ENCODE assay signal across 24 mouse cellular contexts in the genomic region with DNA sequence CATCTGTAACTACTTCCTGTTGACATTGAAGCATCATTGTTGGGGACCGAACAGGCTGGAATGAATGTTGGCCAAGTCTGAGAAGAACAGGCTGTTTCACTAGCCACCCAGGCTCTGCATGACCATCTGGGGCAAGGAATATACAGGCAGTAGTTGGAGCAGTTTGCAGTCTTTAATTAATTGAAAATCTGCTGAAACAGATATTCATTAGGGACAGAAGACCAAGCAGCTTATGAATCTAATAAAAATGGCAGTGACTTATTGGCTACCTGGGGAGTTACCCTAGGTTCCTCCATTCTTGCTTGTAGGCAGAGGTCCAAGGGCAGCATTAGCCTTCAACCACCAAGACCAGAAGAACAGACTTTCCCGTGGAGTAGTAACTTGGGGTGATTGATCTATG.
DNase-seq lines count a peak whose midpoint lies in the region; ATAC-seq and TF ChIP-seq lines count a peak whose summit lies in the region.
"Had no signal": no experiment of that assay in that cellular context is flagged by ENCODE, and none has a peak within 500 bp of the region (broad histone marks: within the 10 kb centered on the region; RNA-seq: fewer than 3 reads in every experiment).

No protein-coding gene starts in this region.

- no peaks in the 10 kb centered on the region for H3K4me1 ChIP-seq in hindbrain, postnatal 0 days (ENCODE audit: insufficient read depth, low read length)
- no peaks in the 10 kb centered on the region for H3K4me1 ChIP-seq in hindbrain, embryonic 12.5 days
- H3K4me1 ChIP-seq: embryonic facial prominence, embryonic 10.5 days; embryonic facial prominence, embryonic 13.5 days; forebrain, embryonic 12.5 days; hindbrain, embryonic 13.5 days had no signal

- 61% methylated on average over 2 of the region's 2 CpGs for WGBS in hindbrain, postnatal 0 days
- 80% methylated on average over 2 of the region's 2 CpGs for WGBS in hindbrain, embryonic 12.5 days

- no peak overlapping the region for H3K9ac ChIP-seq in hindbrain, postnatal 0 days (replicated peaks; ENCODE audit: low read length)
- H3K9ac ChIP-seq in hindbrain, embryonic 12.5 days, result no peak overlapping the region
- H3K9ac ChIP-seq: embryonic facial prominence, embryonic 13.5 days; forebrain, embryonic 12.5 days; hindbrain, embryonic 13.5 days had no signal

- no peak overlapping the region for H3K4me3 ChIP-seq in hindbrain, postnatal 0 days (ENCODE audit: low read length)
- H3K4me3 ChIP-seq in hindbrain, embryonic 12.5 days, result no peak overlapping the region
- H3K4me3 ChIP-seq: embryonic facial prominence, embryonic 10.5 days; embryonic facial prominence, embryonic 13.5 days; erythroblast, embryonic 14.5 days; forebrain, embryonic 12.5 days; gastrocnemius, adult 2 months; hindbrain, embryonic 13.5 days had no signal

- no peak for ATAC-seq in hindbrain, postnatal 0 days
- ATAC-seq in hindbrain, embryonic 12.5 days (ENCODE audit: low FRiP score), result no peak
- ATAC-seq: CD4-positive, CD25-positive, alpha-beta regulatory T cell, adult 4 months; forebrain, embryonic 16.5 days; hindbrain, embryonic 16.5 days; inflammation-experienced regulatory T-cells, adult 6 months; intestine, embryonic 16.5 days had no signal

- no peak overlapping the region for H3K4me2 ChIP-seq in hindbrain, postnatal 0 days (ENCODE audit: low read depth, low read length)
- no peak overlapping the region for H3K4me2 ChIP-seq in hindbrain, embryonic 12.5 days (replicated peaks)
- H3K4me2 ChIP-seq: embryonic facial prominence, embryonic 13.5 days; forebrain, embryonic 12.5 days; heart, embryonic 11.5 days; hindbrain, embryonic 13.5 days had no signal

- no peaks in the 10 kb centered on the region for H3K9me3 ChIP-seq in hindbrain, postnatal 0 days (ENCODE audit: low read length)
- no peaks in the 10 kb centered on the region for H3K9me3 ChIP-seq in hindbrain, embryonic 12.5 days (replicated peaks)
- H3K9me3 ChIP-seq: embryonic facial prominence, embryonic 10.5 days; embryonic facial prominence, embryonic 13.5 days; forebrain, embryonic 12.5 days had no signal

- TF ChIP-seq CTCF in hindbrain, postnatal 0 days (IDR thresholded peaks at IDR 0.05; ENCODE audit: low read depth), result no peak

- peak; percentile 63 to 67 for DNase-seq in cerebellum, postnatal 10 days
- no peak for DNase-seq in cerebellum, postnatal 25 days
- DNase-seq in hindbrain, postnatal 0 days (ENCODE audit: low spot score), result peak; percentile 2
- DNase-seq in brain, adult 2 months (ENCODE audit: low read depth, low spot score), result peak; percentile 25
- no peak for DNase-seq in adipocyte (ENCODE audit: low spot score)
- DNase-seq: adrenal gland, adult 8-10 months; adrenal gland, postnatal 25 days; embryo, embryonic 11 days; gastrocnemius, adult 2 months; gastrocnemius, postnatal 14 days; heart, adult 11 months; kidney, adult 18-20 months had no signal

- no peak overlapping the region for H3K27ac ChIP-seq in hindbrain, postnatal 0 days
- no peak overlapping the region for H3K27ac ChIP-seq in hindbrain, embryonic 12.5 days
- H3K27ac ChIP-seq: embryonic facial prominence, embryonic 10.5 days; embryonic facial prominence, embryonic 13.5 days; forebrain, embryonic 12.5 days; gastrocnemius, adult 2 months; hindbrain, embryonic 13.5 days had no signal

- H3K27me3 ChIP-seq in hindbrain, postnatal 0 days (ENCODE audit: insufficient read depth, low read length), result no peaks in the 10 kb centered on the region
- no peaks in the 10 kb centered on the region for H3K27me3 ChIP-seq in hindbrain, embryonic 12.5 days
- H3K27me3 ChIP-seq: embryonic facial prominence, embryonic 13.5 days; forebrain, embryonic 12.5 days; hindbrain, embryonic 13.5 days had no signal

- H3K36me3 ChIP-seq in hindbrain, postnatal 0 days (ENCODE audit: insufficient read depth, low read length), result no peaks in the 10 kb centered on the region
- H3K36me3 ChIP-seq in hindbrain, embryonic 12.5 days, result no peaks in the 10 kb centered on the region
- H3K36me3 ChIP-seq: embryonic facial prominence, embryonic 10.5 days; embryonic facial prominence, embryonic 13.5 days; forebrain, embryonic 12.5 days; hindbrain, embryonic 13.5 days had no signal

Comparison
In these comparisons a context has a peak if more than half of its experiments do, and no peak if none do; other contexts are left out.
1. DNase-seq: peak in cerebellum, postnatal 10 days (2 of 2), hindbrain, postnatal 0 days (single experiment) and brain, adult 2 months (single experiment); none in cerebellum, postnatal 25 days (0 of 2) and adipocyte (single experiment).